Mouse (Mus musculus) gastrocnemius, postnatal 4 days (tissue): ENCODE results near the gene Inpp5a. TPM values are rescaled to one million over a fixed set of nuclear protein-coding genes. Genes with fewer than 3 reads are reported as not detected.
"Not testable (repeated sequence)": the region's sequence is repeated elsewhere in the genome, so short reads cannot be mapped to it uniquely, and the experiment has no call there.

Experiments used
- DNase-seq, 2 experiments: peaks; one replicate each; pipeline ENCODE4 v3.0.0; 2021 to 2022; ENCODE audit warnings: low spot score in 2 of 2, mixed read lengths in 2 of 2
- total RNA-seq, 2 experiments: library from RNA; stranded (reverse); gene quantifications; 2 replicates each; pipeline ENCODE4 v1.2.3; 2021

Gene Inpp5a
- total RNA-seq, 2 experiments from 2014 or later = 104 TPM

DNA sequence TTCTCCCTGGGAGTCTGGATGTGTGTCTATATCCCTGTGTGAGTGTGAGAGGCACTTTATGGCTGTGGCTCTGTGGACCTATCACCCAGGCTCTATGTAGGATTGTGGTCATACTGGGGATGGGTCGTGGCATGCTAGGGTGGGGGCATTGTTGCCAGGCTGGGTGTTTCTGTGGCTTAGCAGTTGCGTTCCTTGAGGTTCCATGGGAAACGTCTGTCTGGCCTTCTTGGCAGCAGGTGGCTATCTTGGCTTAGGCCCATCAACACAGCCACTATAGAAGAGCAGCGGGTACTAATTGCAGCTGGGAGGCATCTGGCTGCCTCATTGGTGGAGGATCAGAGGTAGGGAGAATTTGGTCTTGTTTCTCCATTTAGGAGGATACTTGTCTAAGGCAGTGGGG is 10.7 kb downstream of the Inpp5a start:
- DNase-seq = no peak

DNA sequence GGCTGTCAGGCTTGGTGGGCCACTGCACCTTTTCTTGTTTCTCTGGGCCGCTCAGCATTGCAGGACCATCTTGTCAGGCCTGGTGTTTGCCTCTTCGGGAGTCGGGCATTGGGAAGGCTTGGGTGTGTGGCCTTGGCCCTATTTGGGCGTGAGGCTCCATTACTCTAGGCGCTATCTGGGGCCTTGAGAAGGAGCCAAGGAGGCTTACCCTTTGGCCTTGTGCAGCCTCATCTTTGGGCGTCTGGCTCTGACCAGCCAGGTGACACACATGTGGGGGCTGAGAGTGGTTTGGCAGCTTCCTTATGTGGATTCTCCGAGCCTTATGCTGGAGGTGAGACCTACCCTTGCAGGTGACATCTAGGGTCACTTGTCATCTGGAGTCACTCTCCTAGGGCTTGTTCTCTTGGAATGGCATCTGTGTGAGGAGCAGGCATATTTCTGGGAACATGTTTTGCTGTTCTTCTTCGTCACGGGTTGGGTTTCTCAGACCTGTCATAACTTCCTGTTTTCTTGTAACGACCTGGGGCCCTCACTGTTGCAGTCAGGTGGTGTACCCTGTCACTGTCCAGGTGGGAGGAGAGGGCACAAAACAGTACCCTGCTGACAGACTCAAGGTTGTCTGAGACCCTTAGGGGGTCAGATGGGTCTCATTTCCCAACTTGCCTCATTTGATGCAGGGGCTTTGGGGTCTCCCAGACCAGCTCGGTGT is 11.2 kb downstream of the Inpp5a start:
- no peak for DNase-seq

DNA sequence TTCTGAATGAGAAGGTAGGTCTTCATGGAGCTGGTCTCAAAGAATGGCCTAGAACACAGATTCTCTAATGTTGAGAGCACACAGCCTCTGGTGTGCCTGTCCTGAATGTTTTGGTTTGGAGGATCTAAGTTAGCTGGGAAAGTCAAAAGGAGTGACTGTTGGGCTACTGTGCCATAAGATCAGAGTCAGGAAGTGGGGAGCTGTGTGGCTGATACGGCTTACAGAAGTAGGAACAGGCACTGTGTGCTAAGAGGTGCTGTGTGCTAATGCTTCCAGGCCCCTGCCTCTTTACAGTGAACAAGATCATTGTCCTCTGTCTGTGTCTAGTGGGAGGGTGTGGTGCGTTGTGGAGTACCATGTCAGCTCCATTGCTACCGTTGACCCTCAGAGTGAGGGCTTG is 12.0 kb downstream of the Inpp5a start:
- no peak for DNase-seq

DNA sequence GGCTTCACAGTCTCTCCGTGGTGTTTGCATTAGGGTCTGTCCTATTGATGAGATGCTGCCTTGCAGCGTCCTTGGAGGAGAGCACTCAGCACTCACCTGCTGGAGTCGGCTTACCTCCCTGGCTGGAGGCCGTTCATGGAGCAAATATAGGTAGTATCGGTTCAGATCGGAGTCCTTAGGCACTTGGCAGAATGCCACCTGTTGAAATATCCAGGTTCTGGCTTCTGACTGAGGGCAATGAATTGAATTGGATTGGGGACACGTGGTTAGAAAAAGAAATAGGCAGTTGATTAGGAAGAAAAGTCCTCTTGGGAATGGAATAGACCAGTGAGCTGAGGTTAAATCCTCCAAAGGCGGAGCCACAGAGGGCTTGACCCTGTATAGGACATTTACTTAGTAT is 12.9 kb downstream of the Inpp5a start:
- no peak for DNase-seq

DNA sequence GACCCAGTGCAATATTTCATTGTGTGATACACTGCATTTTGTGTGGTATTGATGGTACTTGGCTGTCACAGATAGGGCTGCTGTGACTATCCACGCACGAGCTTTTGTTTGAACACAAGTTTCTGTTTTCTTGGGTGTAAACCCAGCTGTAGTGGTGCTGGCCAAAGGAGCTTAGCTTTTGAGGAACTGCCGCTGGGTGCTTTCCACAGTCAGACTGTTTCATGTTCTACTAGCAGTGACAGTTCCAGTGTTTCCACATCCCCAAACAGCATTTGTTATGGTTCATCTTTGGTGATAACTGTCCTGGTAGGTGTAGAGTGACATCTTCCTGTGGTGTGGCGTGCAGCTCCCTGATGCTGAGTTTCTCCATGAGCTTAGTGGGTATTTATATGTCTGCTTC is 13.8 kb downstream of the Inpp5a start:
- DNase-seq = no peak

DNA sequence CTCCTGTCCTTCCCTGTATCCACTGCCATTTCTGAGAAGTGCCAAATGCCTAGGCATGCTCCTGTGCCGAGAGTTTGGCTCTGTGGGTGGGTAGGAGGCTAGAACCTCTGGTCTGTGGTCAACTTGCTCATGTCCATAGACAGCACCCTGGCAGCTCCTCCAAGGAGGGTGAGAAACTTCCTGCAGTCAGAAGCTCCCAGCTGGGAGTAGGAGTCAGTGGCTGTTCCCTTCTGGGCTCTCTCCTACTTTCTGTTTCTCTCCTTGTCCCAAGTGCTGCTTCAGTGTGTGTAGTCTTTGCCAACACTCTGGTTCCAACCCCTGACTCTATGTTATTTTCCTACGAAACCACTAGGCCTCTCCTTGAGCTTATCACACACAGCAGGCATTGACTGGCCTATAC is 17.7 kb downstream of the Inpp5a start:
- DNase-seq = no peak

DNA sequence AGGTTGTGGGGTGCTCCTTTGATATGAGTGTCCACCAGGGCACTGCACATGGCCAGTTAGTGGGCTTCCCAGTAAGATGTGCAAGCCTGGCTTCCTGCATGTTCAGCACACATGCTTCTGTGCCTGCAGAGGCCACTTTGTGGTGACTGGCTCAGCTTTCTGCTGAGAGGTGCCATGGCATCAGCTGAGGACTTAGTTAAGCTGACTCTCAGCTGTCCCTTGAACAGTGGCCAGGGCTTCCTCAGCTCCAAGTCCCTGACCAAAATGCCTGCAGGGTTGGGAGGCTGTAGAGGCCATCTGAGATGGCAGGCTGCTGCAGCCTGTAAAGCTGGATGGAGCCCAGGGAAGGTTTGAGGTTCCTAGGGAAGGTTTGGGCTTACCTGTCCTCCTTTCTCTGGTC is 19.1 kb downstream of the Inpp5a start:
- DNase-seq = no peak

DNA sequence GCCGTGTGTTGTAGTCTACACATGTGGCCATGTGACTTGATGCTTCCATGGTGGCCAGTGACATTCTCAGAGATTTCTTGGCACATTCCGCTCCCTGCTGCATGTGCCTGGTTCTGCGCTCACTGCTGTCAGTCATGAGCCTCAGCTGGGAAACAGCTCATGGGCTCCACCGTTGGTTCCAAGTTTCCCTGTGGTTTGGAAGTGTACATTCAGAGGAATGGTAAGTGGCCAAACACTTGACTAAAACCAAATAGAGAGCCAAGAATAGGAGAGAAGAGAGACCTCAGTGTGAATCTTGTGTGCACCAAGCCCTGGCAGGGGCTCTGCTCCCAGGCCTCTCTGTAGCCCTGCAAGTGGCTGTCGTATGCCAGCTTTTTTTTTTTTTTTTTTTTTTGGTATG is 21.0 kb downstream of the Inpp5a start:
- DNase-seq = no peak

DNA sequence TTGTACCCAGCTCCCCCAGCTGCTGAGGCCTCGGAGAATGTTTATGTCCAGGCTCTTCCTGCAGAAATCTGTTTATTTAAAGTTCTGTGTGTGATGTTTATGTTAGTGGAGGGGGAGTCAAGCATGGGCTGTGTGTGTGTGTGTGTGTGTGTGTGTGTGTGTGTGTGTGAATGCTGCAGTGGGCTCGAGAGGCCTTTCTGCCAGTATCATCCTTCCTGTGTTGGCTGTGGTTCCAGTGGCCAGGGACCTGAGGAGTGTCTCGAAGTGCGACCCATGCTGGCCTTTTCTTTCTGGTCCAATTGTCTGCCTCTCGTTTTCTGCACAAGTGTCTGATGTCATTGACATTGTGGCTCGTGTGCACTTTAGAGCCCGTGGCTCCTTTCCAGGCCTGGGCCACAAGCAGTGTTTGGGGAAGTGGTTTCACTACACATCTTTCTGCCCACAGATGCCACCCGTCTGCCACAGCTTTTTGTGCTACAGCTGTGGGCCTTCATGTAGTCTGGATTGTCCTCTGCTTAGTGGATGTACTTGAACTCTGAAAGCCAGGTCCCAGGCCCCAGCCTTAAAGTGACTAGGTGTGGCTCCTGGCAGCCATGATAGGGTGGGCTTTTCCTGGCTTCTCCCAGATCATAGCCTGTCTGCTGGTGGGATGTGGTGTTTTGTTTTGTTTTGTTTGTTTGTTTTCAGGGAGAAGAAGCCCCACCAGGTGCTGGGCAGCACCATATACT is 23.5 kb downstream of the Inpp5a start:
- no peak for DNase-seq

DNA sequence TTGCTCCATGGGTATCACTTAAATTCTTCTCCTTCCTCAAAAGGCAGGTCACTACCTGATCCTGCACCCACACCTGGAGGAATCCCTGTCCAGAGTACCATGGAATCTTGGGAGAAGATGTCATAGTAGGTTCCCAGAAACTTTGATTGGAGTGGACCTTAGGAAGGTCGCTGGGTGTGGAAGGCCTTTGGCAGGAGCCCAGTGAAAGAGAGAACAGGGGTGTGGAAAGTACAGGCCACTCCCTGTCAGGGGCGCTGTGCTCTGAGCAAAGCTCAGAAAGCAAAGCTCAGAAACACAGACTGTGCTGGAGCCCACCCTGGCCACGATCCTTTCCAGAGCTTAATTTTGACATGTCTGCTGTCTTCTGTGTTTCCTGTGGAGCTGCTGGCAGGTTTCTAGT is 24.5 kb downstream of the Inpp5a start:
- DNase-seq = no peak

DNA sequence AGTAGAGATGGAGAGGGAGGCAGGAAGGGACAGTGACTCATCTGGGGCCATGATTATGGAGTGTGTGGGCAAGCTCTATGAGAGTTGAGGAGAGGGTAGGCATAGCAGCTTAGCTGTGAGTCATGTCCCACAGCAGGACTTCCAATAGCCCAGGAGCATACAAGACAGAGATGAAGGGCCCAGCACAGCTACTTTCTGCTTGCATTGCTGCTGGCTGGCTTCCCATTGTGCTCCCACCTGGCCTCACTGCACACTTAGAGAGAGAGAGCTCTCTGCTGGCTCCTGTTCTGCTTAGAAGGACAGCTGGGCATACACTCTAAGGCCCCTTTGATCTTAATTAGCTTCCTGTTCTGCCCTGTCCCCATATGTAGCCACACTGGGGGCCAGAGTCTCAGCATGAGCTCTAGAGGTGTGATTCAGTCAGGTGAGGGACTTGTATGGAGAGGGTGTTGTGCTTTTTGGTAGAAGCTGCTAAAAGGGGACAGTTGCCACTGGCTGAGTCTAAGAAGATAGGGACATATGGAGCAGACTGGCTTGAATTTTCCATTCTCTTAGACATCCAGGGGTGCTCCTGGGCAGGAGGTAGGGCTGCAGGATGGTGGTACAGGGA is 26.8 kb downstream of the Inpp5a start:
- no peak for DNase-seq

DNA sequence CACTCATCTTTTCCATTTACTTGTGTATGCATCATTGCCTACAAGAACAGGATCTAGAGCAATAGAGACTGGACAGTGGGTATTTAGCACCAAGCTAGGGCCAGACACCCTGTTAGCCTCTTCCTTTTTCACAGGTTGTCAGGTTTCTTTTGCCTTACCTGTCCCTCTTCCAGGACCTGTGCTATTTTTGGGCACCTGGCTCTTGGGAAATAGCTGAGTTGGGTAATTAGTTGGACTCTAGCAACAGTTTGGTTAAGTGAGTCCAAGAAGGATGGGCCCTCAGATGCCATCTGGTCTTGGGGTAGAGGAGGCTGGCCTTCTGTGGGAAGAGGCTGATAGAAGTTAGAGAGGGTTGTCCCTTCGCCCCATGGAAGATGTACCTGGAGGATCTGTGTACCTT is 29.5 kb downstream of the Inpp5a start:
- no peak for DNase-seq

DNA sequence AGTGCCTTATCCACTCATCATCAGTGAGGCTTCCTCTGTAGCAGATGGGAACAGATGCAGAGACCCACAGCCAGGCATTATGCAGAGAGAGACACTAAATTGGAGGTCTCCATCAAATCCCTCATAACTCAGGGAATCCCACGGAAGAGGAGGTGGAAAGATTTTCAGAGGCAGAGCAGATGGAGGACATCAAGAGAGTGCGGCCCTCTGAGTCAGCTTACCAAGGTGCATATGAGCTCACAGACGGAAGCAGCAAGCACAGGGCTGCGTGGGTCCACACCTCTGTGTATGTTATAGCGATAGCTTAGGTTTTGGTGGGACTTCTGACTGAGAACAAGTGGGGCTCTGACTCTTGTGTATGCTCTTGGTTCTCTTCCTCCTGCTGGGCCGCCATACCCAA is 33.9 kb downstream of the Inpp5a start:
- no peak for DNase-seq

DNA sequence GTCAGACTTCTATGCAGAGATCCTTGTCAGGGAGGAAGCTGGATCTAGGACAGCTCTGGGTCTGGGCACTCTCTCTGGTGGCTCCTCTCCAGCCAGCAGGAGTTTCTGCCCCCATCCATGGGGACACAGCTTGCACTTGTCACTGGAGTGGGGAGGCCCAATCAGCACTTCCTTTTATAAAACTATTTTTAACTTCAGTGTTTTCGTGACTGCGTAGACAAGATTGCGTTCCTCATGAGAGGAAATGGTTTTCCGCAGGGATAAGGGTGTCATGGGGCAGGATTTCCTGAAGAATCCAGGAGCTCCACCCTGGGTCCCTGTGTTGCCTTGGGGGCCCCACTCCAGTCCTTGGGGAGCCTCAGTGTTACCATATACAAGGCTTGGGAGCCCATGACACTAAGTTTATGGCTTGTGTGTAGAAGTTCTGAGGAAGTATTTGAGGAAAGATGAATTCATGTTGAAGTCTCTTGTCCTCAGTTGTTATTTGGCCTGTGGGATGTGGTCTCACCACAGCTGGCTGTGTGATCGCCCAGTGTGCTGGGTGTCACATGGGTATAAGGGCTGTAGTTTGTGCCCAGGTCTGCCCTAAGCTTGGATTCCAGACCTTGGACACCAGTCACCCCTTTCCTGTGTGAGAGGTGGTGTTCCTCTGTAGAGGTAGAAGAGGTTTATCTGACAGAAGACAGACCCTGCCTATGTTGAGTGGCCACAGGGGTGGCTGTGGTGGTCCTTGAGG is 45.4 kb downstream of the Inpp5a start:
- DNase-seq = no peak

DNA sequence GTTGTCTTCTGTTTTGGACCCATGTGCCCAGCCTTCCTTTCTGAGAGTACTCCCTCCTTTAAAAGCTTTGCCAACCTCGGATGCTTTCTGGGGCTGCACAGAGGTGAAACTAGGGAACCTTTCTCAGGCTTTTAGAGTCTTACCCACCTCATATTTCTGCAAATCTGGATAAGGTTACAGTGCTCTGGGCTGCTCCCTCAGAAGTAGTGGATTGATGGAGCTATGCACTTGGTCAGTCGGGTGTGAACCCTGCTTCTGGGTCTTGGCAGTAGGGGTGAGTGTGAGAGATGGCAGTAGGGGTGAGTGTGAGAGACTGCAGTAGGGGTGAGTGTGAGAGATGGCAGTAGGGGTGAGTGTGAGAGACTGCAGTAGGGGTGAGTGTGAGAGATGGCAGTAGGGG is 46.0 kb downstream of the Inpp5a start:
- DNase-seq = not testable (repeated sequence)

DNA sequence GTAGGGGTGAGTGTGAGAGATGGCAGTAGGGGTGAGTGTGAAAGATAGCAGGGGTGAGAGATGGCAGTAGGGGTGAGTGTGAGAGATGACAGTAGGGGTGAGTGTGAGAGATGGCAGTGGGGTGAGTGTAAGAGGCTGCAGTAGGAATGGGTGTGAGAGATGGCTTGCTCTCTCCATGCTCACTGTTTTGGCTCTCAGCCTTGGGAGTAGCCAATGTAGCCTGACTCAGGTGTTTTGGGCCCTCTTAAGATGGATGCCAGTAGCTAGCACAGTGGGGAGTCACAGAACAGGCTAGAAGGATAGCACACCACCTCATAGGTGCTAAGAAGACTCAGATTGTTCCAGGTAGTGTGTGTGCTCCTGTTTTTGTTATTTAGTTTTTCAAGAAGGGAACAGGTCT is 46.8 kb downstream of the Inpp5a start:
- no peak for DNase-seq

DNA sequence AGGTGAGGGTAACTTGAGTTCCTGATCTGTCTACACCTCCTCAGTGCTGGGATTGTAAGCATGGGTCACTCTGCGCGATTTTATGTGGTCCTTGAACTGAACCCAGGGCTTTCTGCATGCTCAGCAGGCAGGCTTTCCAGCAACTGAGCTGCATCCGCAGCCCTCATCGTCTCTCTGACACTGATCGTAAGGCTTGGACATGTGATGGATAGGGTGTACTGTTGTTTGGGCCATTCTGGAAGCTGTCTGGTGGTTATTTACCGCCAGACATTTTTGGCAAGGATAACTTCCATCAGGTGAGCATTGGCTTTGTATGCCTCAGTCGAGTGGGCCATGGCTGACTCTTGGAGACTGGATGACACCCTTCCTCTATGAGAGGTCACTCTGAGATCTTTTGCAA is 48.0 kb downstream of the Inpp5a start:
- no peak for DNase-seq

DNA sequence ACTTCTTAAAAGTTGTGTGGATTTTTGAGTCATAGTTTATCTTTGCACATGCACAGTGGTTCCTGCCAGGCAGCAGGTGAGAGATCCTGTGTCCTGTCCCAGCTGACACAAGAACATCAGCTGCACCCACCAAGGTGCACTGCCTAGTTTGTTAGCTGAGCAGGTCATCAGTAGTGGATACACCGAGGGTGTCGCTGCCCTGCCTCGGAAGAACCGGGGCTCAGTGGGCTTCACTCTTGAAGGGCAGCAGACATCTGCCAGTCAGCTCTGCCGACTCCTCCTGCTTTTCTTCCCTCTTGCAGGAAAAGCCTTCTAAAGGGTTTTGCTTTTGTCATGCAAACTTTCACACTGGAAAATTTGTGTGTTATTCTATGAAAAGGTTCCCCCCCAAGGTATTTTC is 48.6 kb downstream of the Inpp5a start:
- no peak for DNase-seq

DNA sequence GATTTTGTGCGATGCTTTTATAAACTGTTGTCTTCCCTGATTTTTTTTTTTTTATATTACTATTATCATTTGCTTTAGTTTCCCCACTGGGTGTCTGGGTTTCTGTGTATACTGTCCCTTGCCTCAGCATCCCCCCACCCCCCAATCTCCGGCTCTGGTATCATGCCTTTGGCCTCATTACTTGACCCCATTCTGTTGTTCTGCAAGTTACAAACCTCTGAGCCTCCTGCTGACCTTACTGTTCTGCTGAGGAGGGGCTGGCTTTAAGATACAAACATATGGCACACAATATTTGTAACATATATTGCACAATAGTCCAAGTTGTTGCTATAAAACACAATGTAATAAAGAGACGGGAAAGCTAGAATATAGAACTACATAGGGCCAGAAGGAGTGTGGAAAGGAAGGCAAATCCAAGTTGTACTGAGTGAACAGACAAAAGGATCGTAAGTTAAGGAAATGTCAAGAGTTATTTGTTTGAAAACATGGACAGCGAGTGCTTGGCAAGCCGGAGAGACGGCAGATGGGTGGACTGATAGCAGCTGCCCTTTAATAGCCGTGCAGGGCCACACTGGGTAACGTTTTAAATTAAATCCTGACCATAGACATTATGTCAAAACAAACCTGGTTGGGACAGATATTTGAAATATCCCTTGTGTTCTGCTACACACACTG is 49.2 kb downstream of the Inpp5a start:
- no peak for DNase-seq

DNA sequence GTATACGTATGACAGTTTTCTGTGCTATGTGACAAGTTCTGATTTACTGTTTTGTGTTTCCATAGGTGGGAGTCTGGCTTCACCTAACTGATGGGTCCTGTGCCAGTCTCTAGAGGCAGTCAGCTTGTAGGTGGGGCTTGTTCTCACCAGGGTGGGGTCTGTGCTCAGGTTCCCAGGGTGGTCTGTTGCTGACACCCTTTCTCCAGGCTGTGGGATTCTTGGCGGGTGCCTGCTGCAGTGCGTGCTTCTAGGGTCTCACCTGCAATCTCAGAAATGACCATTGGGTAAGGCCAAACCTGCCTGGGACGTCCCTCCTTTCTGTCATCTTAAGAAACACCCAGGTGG is 49.7 kb downstream of the Inpp5a start:
- no peak for DNase-seq

DNA sequence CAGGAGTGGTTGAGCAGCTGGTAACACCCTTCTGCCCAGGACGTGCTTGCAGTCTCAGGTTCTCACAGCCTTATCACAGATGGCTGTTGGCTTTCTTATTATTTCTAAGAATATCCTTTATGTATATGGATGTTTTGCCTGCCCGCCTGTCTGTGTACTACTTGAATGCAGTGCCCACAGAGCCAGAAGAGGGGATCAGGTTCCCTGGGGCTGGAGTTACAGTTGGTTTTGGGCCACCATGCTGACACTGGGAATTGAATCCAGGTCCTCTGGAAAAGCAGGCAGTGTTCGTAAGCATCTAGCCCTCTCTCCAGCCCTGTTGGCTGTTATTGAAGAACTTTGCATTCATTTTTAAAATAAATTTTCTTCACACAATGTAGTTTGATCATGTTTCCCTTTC is 50.1 kb downstream of the Inpp5a start:
- DNase-seq = no peak
